Mouse (Mus musculus) lung, embryonic 14.5 days (tissue): ENCODE data around the gene Ccdc155. TPM values are rescaled to one million over a fixed set of nuclear protein-coding genes. Genes with fewer than 3 reads are reported as not detected.
A peak's percentile ranks its signal among the peaks of the same experiment; 100 is the strongest.

Source experiments
- ATAC-seq: fragments of 200-750 bp; cut with Nextera tagmentation; 2 replicates; pipeline ENCODE4 v1.8.0; 2017; ENCODE audit warnings: mild to moderate bottlenecking, moderate TSS enrichment, moderate library complexity; ENCODE audit not compliant: insufficient read depth
- DNase-seq: peaks from one replicate; pipeline ENCODE4 v3.0.0-alpha.2; 2015
- H3K27ac ChIP-seq: fragments of 300-500 bp; sonication (generic); 2 replicates; pipeline ENCODE4 v1.5.1; 2014; ENCODE audit warnings: low read depth, mild to moderate bottlenecking, moderate library complexity
- H3K27me3 ChIP-seq: fragments of 300-500 bp; sonication (generic); 2 replicates; pipeline ENCODE4 v1.6.1; 2014; ENCODE audit warnings: low read length, control low read depth; ENCODE audit not compliant: insufficient read depth
- H3K36me3 ChIP-seq: fragments of 300-500 bp; sonication (generic); 2 replicates; pipeline ENCODE4 v1.6.1; 2014; ENCODE audit warnings: control low read depth; ENCODE audit not compliant: insufficient read depth
- H3K4me1 ChIP-seq: fragments of 300-500 bp; sonication (generic); 2 replicates; pipeline ENCODE4 v1.6.1; 2014; ENCODE audit warnings: antibody characterized with exemption, control low read depth; ENCODE audit not compliant: insufficient read depth
- H3K4me2 ChIP-seq: fragments of 300-500 bp; sonication (generic); 2 replicates; pipeline ENCODE4 v1.6.1; 2014; ENCODE audit warnings: mild to moderate bottlenecking
- H3K4me3 ChIP-seq: fragments of 300-500 bp; sonication (generic); 2 replicates; pipeline ENCODE4 v1.5.1; 2014; ENCODE audit warnings: low read depth, low read length
- H3K9ac ChIP-seq: fragments of 300-500 bp; sonication (generic); 2 replicates; pipeline ENCODE4 v1.6.1; 2014
- H3K9me3 ChIP-seq: fragments of 300-500 bp; sonication (generic); 2 replicates; pipeline ENCODE4 v1.6.1; 2016; ENCODE audit warnings: low read depth, low read length, control low read depth
- CTCF ChIP-seq: IDR thresholded peaks from 2 replicates; pipeline ENCODE4 v1.5.1; 2016; ENCODE audit warnings: antibody characterized with exemption, low read depth
- WGBS: fragments of 180-500 bp; shearing (Covaris S2); extraction: QIAGEN DNeasy Blood & Tissue Kit; methylation state at CpG from one replicate; pipeline ENCODE4 v1.1.7; 2014; 5-methylcytosine and 5-hydroxymethylcytosine counted together
- polyA plus RNA-seq: library from polyadenylated mRNA; unstranded; fragments of >200 nt; fragmentation: Nextera tagmentation; extraction: Ambion mirVana; gene quantifications from 2 replicates; pipeline ENCODE4 v1.2.1, GENCODE M21; 2014

Ccdc155 gene
- polyA plus RNA-seq, 1 experiment from 2014 or later, result 0.38 TPM

GRCm38 (mm10) chr7:45182199-45182601, 22.5 kb downstream of the Ccdc155 start:
- Histone ChIP-seq H3K4me2 (peak overlapping the region; percentile 61), H3K4me1 (no peaks in the 10 kb centered on the region), H3K27me3 (peaks cover 98% of the 10 kb centered on the region), H3K9ac (peak overlapping the region; percentile 28), H3K27ac (no peak overlapping the region), H3K36me3 (no peaks in the 10 kb centered on the region), H3K9me3 (no peaks in the 10 kb centered on the region), H3K4me3 (peak overlapping the region; percentile 30)
- under 1% methylated on average over 34 of the region's 34 CpGs for WGBS
- ATAC-seq (peak; percentile 95), DNase-seq (peak; percentile 96)
- TF ChIP-seq CTCF, result no peak

DNA sequence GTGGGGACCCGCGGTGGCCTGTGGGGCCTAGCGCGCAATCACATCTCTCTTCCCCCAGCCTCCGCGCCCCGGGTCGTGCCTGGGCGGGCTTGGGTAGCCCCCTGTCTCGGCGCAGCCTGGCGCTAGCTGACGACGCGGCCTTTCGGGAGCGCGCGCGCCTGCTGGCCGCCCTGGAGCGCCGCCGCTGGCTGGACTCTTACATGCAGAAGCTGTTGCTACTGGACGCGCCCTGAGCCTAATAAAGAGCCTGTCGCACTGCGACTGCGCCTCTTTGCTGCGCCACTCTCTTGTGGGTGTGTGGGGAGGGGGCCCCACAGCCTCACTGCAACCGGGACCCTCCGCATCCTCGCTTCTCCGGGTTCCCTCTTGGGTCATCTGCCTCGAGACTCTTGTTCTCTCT, 23.2 kb downstream of the Ccdc155 start:
- no peak for TF ChIP-seq CTCF

DNA sequence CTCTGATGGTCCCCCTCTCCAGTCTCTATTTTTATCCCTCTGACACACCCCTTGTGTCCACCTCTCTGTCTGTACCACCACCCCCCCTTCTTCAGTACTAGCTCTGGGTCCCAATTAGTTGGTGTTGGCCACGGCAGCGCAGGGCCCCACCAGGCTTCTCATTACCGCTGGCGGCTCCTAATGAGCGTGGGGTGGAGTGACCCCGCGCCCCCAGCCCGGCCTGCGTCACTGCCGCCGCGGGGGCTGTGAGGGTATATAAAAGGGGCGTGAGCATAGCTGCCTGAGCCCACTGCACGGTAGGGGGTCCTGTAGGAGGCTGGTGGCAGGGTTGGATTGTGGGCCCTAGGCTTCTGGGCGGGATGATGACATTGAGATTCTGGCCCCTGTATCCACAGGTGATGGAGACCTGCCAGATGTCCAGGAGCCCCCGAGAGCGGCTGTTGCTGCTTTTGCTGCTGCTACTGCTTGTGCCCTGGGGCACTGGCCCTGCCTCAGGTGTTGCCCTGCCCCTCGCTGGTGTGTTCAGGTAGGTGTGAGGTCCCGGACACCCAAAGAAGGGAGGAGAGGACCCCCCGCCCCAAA, 23.7 kb downstream of the Ccdc155 start, which contains the start of gene Pth2:
TSS of gene Pth2 (plus strand) at position 100 of the 582 bp plus-strand sequence.
- 19% methylated on average over 20 of the region's 20 CpGs for WGBS
- no peaks in the 10 kb centered on the region for H3K9me3 ChIP-seq
- no peak within 1 kb of the TSS for H3K27ac ChIP-seq
- H3K4me1 ChIP-seq, result no peaks in the 10 kb centered on the region
- DNase-seq (no peak), ATAC-seq (no peak)
- no peak for TF ChIP-seq CTCF
- no peak within 1 kb of the TSS for H3K9ac ChIP-seq
- peak within 1 kb of the TSS; percentile 61; the same call in 1 of the 2 replicates for H3K4me2 ChIP-seq
- H3K36me3 ChIP-seq, result no peaks in the 10 kb centered on the region
- 0 out of 2 replicates have a peak within 1 kb of the TSS, but pooled peaks have one; percentile 8 for H3K4me3 ChIP-seq
- peaks cover 98% of the 10 kb centered on the region for H3K27me3 ChIP-seq

More for the DNA sequence above, 23.2 kb downstream of the Ccdc155 start:
- ATAC-seq, result peak; percentile 2; the same call in 1 of the 2 replicates
- Histone ChIP-seq H3K4me1 (no peaks in the 10 kb centered on the region), H3K36me3 (no peaks in the 10 kb centered on the region), H3K27me3 (peaks cover 98% of the 10 kb centered on the region), H3K27ac (no peak overlapping the region), H3K9me3 (no peaks in the 10 kb centered on the region), H3K9ac (no peak overlapping the region), H3K4me3 (0 out of 2 replicates have a peak overlapping the region, but pooled peaks have one; percentile 8), H3K4me2 (peak overlapping the region; percentile 61; the same call in 1 of the 2 replicates)
- WGBS, result 6% methylated on average over 35 of the region's 35 CpGs
- no peak for DNase-seq

GRCm38 (mm10) chr7:45179469-45179868, 25.2 kb downstream of the Ccdc155 start, which contains the start of gene Gfy:
TSS of gene Gfy (minus strand) at chr7:45179569.
- TF ChIP-seq CTCF, result no peak
- Histone ChIP-seq H3K4me2 (no peak within 1 kb of the TSS), H3K9me3 (no peaks in the 10 kb centered on the region), H3K4me3 (no peak within 1 kb of the TSS), H3K27ac (no peak within 1 kb of the TSS), H3K36me3 (no peaks in the 10 kb centered on the region), H3K27me3 (peaks cover 100% of the 10 kb centered on the region), H3K4me1 (no peaks in the 10 kb centered on the region), H3K9ac (no peak within 1 kb of the TSS)
- ATAC-seq (no peak), DNase-seq (no peak)
- WGBS, result 22% methylated on average over 7 of the region's 7 CpGs

DNA sequence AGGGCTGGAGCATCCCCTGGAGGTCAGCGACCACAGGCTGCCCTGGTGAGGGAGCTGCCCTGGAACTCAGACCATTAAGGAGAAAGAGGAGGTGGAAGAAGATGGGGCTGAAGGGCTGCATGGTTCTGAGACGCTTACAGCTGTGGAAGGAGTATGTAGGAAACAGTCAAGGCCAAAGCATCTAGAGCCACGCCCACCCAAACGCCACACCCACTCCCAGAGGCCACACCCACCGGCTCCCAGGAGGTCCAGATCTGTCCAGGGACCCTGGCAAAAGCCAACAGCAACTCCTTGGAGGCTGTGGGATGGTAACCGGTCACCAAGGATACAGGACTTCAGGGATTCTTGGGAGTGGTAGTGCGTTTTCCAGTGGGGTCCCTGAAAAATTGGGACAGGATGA, 26.1 kb downstream of the Ccdc155 start:
- H3K27ac ChIP-seq, result no peak overlapping the region
- no peak overlapping the region for H3K4me3 ChIP-seq
- TF ChIP-seq CTCF, result no peak

DNA sequence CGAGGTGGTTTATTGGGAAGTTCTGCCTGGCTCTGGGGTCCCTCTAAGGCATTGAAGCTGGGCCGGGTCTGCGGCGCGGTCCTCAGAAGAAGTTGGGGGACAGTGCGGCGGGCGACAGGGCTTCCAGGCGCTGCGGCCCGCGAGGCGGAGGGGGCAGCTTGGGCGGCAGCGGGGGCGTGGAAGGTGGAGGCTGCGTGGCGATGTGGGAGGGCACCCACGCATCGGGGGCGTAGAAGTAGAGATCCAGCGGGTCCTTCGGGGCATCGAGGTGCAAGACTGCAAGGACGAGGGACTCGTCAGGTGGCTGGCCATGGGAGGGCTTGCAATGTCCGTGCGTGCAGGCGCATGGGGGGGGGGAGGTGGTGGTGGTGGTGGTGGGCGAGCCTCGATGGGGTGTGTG, 28.3 kb downstream of the Ccdc155 start:
- DNase-seq (no peak), ATAC-seq (no peak)
- no peak for TF ChIP-seq CTCF
- Histone ChIP-seq H3K27ac (no peak overlapping the region), H3K9me3 (no peaks in the 10 kb centered on the region), H3K27me3 (peaks cover 76% of the 10 kb centered on the region), H3K4me1 (no peaks in the 10 kb centered on the region), H3K4me2 (peak overlapping the region; percentile 33), H3K9ac (no peak overlapping the region), H3K4me3 (peak overlapping the region; percentile 17; the same call in 1 of the 2 replicates), H3K36me3 (no peaks in the 10 kb centered on the region)
- WGBS, result 3% methylated on average over 31 of the region's 31 CpGs

More for the DNA sequence above, 26.1 kb downstream of the Ccdc155 start:
- Histone ChIP-seq H3K36me3 (no peaks in the 10 kb centered on the region), H3K9ac (no peak overlapping the region), H3K9me3 (no peaks in the 10 kb centered on the region), H3K27me3 (peaks cover 98% of the 10 kb centered on the region), H3K4me1 (no peaks in the 10 kb centered on the region), H3K4me2 (no peak overlapping the region)
- ATAC-seq (no peak), DNase-seq (no peak)
- 18% methylated on average over 7 of the region's 7 CpGs for WGBS

GRCm38 (mm10) chr7:45175929-45176328, 28.8 kb downstream of the Ccdc155 start:
- Histone ChIP-seq H3K4me2 (peak overlapping the region; percentile 33), H3K36me3 (no peaks in the 10 kb centered on the region), H3K4me3 (peak overlapping the region; percentile 17; the same call in 1 of the 2 replicates), H3K4me1 (no peaks in the 10 kb centered on the region), H3K27me3 (peaks cover 71% of the 10 kb centered on the region), H3K9ac (no peak overlapping the region), H3K9me3 (no peaks in the 10 kb centered on the region), H3K27ac (no peak overlapping the region)
- ATAC-seq (no peak), DNase-seq (no peak)
- TF ChIP-seq CTCF, result no peak
- WGBS, result 1% methylated on average over 23 of the region's 23 CpGs
